In genomic region chr12:50537761-50538160, GRCm38 (mm10) we compare ENCODE assay signal across 17 mouse cellular contexts.
"Had no signal": no experiment of that assay in that cellular context is flagged by ENCODE, and none has a peak within 500 bp of the region (broad histone marks: within the 10 kb centered on the region; RNA-seq: fewer than 3 reads in every experiment).

No protein-coding gene starts in this region.

- H3K27me3 ChIP-seq: intestine, embryonic 15.5 days; limb, embryonic 12.5 days; liver, embryonic 13.5 days; lung, embryonic 15.5 days; midbrain, embryonic 13.5 days; neural tube, embryonic 15.5 days; stomach, embryonic 15.5 days had no signal

- H3K9ac ChIP-seq: intestine, embryonic 15.5 days; limb, embryonic 12.5 days; liver, embryonic 13.5 days; liver, postnatal 0 days; lung, embryonic 15.5 days; midbrain, embryonic 13.5 days; neural tube, embryonic 15.5 days; stomach, embryonic 15.5 days had no signal

- H3K4me3 ChIP-seq: intestine, embryonic 15.5 days; limb, embryonic 12.5 days; liver, embryonic 13.5 days; lung, embryonic 15.5 days; midbrain, embryonic 13.5 days; myocyte; neural tube, embryonic 15.5 days; stomach, embryonic 15.5 days had no signal

- H3K9me3 ChIP-seq: intestine, embryonic 15.5 days; limb, embryonic 12.5 days; liver, embryonic 13.5 days; lung, embryonic 15.5 days; midbrain, embryonic 13.5 days; neural tube, embryonic 15.5 days; stomach, embryonic 15.5 days had no signal

- H3K4me2 ChIP-seq: intestine, embryonic 15.5 days; limb, embryonic 12.5 days; liver, embryonic 13.5 days; lung, embryonic 15.5 days; midbrain, embryonic 13.5 days; neural tube, embryonic 15.5 days; stomach, embryonic 15.5 days had no signal

- H3K4me1 ChIP-seq: intestine, embryonic 15.5 days; limb, embryonic 12.5 days; liver, embryonic 13.5 days; lung, embryonic 15.5 days; neural tube, embryonic 15.5 days; stomach, embryonic 15.5 days had no signal

- H3K36me3 ChIP-seq: intestine, embryonic 15.5 days; limb, embryonic 12.5 days; liver, embryonic 13.5 days; lung, embryonic 15.5 days; midbrain, embryonic 13.5 days; neural tube, embryonic 15.5 days; stomach, embryonic 15.5 days had no signal

- ATAC-seq: intestine, embryonic 15.5 days; liver, postnatal 0 days had no signal

- H3K27ac ChIP-seq: intestine, embryonic 15.5 days; limb, embryonic 12.5 days; liver, embryonic 13.5 days; lung, embryonic 15.5 days; macrophage; midbrain, embryonic 13.5 days; neural tube, embryonic 15.5 days; stomach, embryonic 15.5 days had no signal

- DNase-seq: kidney, adult 18-20 months; kidney, postnatal 10 days; kidney, postnatal 4 days; liver; liver, embryonic 13.5 days; liver, postnatal 0 days; lung, postnatal 14 days; thymus, adult 2 months; thymus, postnatal 25 days had no signal
